Mouse (Mus musculus): ENCODE results near the gene Rps4x. TPM values are rescaled to one million over a fixed set of nuclear protein-coding genes. Genes with fewer than 3 reads are reported as not detected.
"Not testable (repeated sequence)": the region's sequence is repeated elsewhere in the genome, so short reads cannot be mapped to it uniquely, and the experiment has no call there.

Rps4x gene
- total RNA-seq (2021): 1,000 to 10,000 TPM in 1 of 2 experiments, 100 to 1,000 TPM in 1; 708 to 1,084 TPM
- polyA plus RNA-seq (2012; rRNA removed): 48.9 and 54.2 TPM in 2 replicates
- long read RNA-seq, transcript Rps4x-201 (7 exons, 975 nt): major isoform, 253 of 277 reads
- long read RNA-seq, partial matches to known transcripts: 18 of 277 reads
- long read RNA-seq, other reads (novel, unspliced or antisense): 4 of 277 reads

DNA sequence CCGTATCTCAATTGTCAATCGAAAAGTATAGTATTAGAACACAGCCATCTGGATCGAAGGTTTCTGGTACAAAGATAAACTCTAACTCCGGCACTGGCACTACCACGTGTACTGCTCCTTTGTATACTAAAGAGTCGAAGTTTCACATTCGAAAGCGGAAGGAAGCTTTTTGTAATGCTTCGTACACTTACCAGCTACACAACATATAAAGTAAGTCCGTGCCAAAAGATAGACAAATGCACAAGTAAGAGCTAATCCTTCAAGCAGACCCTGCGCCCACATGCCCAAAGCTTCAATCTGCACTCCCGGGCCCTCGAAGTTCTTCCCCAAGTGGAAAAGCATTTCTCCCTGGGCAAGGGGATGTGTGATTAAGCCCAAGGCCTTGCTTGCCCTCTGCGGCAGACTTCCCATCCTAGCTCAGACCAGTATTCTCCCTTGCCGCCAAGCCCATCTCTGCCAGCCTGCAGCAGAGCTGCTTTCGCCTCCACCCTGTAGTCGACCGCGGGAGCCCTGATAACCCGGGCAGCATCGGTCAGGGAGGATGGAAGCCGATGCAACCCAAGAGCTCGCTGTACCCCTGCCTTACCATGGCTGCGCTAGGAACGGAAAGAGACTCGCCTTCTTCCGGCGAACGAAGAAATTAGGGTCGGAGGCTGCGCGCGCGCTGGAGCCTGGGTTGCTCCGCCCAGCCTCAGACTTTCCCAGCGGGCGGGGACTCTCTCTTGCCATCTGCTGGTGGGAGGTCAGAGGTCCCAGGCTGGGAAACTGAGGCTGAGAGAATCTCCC is at the start of gene Rps4x:
Rps4x (minus strand) TSS at position 683 of the 786 bp plus-strand sequence.
- DNase-seq: peak; percentile 87

DNA sequence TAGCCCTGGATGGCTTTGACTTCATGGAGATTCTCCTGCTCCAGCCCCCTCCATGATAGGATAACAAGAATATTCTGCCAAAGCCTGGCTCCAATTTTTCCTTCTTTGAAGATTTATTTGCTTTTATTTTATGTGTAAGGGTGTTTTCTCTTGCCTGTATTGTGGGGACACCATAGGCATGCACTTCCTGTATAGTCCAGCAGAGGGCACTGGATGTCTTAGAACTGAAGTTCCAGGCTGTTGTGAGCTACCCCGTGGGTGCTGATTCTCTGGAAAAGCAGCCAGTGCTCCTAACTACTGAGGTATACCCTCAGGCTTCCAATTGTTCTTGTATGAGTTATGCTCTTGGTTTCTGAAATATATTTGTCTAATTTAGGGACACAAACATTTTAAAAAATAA is 29.9 kb upstream of the Rps4x start:
- DNase-seq: peak; percentile 23

DNA sequence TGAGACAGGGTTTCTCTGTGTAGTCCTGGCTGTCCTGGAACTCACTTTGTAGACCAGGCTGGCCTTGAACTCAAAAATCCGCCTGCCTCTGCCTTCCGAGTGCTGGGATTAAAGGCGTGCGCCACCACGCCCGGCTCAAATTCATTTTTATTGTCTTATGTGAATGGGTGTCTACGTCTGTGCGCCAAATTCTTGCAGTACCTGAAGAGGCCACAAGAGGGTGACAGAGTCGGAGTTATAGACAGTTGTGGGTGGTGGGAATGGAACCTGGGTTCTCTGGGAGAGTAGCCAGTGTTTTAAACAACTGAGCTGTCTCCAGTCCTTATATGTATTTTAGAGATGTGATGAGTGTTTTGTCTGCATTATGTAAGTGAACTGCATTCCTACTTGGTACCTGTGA is 26.2 kb upstream of the Rps4x start:
- not testable (repeated sequence) for DNase-seq

DNA sequence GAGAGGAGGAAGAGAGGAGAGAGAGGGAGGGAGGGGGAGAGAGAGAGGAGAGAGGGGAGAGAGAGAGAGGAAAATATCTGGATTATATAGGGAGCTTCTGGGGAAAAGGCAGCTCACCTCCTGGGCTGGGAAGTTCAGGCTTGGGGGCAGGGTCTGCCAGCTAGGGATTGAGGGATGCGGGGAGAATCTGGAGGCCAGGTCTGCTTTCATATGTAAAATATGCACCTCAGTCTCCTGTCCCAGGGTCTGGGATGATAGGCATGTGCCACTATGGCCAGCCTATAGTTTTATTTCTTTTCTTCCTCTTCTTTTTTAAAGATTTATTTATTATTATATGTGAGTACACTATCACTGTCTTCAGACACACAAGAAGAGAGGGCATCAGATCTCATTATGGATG is 1.6 kb upstream of the Rps4x start:
- no peak for DNase-seq

DNA sequence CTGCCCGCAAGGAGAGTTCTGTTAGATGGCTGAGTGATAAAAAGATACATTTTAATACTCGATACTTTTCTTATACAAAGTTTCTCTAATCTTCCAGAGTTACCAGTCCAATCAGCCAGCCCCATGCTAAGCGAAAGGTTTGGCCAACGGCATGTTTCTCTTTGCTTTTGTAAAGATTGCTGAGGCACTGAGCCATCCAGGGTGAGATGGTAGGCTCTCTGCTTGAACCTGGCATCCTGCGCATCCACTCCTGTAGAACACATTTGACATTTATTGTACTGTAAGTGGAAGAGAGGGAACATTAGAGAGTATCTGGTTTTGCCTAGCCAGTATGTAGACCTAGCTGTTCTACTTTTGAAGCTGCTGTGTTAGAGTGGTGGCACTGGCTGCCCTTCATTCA is 387 bp upstream of the Rps4x start:
- DNase-seq: no peak

DNA sequence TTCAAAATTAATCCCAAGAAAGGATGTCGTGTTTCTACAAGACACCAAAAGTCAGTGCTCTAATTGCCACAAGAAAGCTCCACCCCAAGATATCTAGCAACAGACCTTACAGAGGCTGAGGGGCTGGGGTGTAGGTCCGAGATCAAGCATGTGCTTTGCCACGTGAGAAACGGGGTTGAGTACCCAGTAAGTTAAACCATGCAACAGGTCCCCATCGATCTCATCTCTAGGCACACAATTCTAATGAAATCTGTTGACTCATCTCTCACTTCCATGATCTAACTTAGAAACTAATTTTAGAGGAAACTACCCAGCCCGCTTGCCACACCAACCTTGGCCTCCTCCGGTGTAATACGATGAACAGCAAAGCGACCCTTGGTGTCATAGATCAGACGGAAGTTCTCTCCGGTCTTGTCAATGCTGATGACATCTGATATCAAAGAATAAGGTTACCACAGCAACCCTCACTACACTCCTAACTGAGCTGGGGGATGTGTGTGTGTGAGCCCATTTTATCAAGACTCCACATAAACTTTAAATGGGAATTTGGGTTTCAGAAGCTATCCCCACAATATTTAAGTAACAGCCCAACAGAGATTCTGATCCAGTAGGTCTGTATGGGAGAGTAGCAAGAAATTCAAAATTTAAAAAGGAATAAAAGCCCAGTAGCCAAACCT is 2.0 kb downstream of the Rps4x start:
- DNase-seq: no peak

DNA sequence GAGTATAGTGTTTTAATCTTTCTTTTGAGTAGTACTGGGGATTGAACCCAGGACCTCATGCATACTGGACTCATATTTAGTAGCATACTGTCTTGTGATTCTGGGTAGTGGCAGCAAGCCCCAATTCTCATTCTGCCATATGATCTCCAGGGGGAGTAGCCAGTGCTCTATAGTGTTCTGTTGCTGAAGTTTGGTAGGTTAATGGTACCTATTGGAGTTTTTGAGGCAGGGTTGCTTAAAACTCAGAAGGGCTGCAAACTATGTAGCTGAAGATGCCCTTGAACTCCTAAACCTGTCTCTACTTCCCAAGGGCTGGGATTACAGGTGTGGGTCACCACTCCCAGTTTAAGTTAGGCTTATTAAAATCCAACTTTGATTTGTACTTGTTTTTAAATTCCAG is 6.6 kb downstream of the Rps4x start:
- DNase-seq: no peak

DNA sequence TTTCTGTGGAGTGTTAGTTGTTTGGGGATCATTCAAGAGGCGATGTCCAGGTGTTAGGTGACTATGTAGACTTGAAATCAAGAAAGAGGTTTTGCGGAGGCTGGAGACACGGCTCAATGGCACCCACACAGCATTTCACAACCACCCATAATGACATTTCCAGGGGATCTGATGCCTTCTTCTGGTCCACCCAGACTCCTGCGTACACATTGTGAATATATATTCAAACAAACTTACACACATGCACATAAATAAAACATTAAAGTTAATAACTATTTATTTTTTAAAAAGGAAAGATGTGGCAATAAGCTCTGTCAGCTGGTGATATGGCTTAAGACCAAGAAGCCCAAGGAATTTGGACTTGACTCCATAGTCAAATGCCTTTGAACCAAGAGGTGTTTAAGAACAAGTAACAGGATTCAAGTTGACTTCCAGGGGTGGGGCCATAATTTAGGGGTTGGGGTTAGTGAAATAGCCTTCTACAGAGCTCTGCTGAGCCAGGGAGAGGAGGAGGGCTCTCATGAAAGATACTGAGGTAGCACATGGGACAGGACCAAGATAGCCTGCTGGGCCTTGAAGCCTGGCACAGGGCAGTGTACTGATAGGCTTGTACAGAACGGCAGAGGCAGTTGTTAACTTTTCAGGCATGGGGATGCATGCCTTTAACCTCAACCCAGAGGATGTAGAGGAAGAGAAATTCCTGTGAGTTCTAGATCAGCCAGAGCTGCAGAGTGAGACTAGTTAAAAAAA is 13.5 kb downstream of the Rps4x start:
- no peak for DNase-seq

DNA sequence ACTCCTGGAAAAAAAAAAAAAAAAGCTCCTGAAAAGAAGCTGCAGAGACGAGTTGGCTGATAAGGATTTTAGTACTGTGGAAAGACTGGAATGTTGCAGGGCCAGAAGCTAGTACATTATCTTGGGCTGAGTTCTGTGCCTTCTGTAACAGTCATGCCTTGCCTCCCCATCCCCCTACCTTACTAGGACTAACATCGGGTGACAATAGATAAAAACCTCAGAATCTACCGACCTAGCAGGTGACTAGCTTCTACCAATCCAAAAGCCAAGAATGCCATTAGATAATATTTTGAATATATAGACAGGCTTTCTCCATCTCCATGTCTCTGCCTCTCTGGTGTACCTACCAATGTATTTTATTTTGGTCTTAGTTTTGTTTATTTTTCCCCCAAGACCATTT is 18.3 kb downstream of the Rps4x start:
- no peak for DNase-seq

DNA sequence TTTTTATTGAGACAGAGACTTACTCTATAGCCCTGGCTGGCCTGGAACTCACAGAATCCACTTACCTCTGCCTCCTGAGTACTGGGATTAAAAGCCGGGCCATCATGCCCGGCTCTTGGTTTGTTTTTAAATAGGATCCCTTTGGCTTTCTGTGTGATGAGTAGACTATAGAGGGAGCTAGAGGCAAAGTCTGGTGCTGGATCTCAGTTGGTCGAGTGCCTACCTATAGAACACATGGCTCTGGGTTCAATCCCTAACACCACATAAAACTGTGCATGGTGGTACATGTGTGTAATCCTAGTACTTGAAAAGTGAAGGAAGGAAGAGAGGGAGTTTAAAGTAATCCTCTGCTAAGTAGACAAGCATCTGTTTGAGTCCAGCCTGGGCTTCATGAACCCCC is 19.1 kb downstream of the Rps4x start:
- no peak for DNase-seq

DNA sequence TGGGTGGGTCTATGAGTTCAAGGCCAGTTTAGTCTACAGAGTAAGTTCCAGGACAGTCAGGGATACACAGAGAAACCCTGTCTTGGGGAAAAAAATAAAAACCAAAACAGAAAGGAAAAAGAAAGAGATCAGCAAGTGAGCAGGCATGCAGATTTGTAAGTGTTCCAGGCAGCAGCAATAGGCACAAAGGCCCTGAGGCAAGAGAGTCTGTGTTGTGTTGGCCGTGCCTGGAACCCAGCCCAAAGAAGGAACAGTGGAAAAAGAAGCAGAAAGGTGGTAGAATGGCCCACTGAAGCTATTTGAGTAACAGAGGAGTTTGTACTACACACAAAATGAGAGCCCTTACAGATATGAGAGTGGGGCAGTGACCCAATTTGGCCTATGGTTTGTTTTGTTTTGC is 19.5 kb downstream of the Rps4x start:
- no peak for DNase-seq

DNA sequence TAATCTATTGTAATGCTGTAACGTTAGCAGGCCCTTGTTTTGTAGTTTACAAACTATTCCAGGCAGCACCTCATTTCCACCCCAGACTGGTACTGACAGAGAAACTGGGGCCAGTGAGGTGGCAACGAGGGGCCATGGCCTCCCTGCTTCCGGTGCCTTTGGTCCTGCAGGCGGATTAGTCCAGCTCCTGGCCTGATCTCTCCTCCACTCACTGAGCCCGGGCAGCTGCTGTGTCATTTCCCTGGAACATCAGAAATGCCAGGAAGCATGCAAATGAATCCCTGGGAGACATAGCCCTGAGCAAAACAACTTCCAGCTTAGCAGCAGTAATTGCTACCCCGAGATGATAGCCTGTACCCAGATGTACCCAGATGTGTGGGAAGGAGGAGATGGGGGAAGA is 22.2 kb downstream of the Rps4x start:
- no peak for DNase-seq

DNA sequence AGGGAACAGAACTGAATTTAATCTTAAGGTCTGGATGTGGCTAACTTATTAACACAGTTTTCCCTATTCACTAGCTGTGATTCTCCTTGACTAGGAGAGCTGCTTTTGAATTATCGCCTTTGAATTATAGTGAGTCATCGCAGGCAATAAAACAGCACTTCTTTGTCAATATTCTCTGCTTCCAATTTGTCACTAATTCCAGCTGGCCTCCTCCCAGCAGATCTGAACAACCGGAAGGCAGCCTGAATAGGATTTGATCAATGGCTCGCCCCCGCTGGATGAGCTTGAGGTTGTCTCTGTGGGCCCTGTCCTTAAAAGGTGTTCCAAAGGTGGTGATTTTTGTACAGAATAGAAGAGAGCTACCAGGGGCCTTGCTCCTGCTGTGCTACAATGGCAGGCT is 22.7 kb downstream of the Rps4x start:
- DNase-seq: peak; percentile 11

DNA sequence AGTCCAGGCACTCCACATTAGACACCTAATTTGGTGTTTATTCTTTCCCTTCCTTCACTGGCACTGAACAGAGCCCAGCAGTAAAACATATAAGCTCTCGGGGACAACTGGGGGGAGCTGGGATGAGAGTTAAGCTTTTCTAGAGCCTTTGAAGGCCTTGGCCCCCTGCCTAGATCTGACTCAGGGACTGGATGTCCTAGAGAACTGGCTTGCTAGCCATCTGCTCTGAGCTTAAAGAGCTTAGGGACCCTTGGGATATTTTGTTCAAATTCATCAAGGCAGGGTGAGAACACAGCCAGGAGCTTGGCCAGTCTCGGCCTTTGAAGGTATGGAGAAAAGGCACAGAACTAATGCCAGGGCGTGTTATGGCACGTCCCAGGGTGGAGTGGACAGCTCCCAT is 25.7 kb downstream of the Rps4x start:
- peak; percentile 69 for DNase-seq

DNA sequence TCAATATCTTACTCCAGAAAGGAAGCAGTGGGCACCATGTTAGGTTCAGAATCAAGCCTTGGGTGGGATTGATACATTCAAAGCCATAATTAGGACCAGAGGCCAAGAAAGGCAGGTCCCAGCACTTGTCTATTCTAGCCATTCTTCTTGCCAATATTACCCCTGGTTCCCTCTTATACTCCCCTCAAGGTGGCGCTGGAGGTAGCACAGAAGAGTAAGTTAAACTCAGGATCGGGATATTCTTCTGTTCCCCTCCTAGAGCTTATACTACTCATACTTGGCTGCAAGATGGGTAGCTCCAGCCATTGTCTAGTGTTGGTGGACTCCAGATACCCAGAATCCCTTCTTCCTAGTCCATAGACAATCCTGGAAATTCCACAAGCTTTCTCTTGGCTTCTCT is 26.1 kb downstream of the Rps4x start:
- DNase-seq: no peak

DNA sequence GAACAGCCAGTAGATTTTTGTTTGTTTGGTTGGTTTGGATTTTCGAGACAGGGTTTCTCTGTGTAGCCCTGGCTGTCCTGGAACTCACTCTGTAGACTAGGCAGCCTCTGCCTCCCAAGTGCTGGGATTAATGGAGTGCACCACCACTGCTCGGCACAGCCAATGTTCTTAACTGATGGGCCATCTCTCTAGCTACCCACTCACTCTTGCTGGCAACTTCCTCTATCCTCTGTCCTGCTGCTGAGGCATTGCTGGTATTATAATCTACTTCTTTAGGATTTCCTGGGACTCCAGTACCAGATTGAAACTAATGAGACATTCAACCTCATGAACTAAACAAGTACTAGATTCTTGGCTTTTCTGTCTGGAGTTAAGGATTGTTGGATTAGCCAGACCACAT is 28.7 kb downstream of the Rps4x start:
- DNase-seq: no peak

DNA sequence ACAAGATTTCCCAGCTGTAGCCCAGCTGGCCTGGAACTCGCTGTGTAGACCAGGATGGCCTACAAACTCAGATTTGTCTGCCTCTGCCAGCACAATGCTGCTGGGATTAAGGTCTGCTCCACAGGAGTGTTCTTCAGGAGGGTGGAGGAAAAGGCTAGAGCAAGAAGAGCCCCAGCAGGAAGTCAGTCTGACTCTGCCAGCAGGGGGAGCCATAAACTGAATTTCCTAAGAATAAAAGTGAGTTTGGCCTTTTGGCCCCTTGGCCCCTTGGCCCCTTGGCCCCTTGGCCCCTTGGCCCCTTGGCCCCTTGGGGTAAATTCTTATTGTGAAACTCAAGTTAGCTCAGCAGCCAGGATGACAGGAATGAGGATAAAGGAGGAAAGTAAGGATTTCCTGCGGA is 29.4 kb downstream of the Rps4x start:
- peak; percentile 18 for DNase-seq

DNA sequence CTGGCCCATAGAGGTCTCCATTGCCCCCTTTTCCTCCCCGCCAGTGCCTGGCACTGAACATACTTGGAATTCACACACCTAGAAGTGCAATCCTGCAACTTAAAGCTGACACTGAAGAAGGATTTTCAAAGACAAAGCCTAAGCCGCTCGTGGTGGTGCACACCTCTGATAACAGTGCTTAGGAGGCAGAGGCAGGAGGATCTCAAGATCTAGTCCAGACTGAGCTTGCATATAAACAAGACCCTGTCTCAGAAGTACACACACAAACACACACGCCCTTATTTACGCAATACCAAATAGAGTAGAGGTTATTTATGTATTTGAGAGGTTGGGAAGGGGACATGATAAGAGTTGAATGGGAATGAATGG is 31.8 kb downstream of the Rps4x start:
- no peak for DNase-seq

DNA sequence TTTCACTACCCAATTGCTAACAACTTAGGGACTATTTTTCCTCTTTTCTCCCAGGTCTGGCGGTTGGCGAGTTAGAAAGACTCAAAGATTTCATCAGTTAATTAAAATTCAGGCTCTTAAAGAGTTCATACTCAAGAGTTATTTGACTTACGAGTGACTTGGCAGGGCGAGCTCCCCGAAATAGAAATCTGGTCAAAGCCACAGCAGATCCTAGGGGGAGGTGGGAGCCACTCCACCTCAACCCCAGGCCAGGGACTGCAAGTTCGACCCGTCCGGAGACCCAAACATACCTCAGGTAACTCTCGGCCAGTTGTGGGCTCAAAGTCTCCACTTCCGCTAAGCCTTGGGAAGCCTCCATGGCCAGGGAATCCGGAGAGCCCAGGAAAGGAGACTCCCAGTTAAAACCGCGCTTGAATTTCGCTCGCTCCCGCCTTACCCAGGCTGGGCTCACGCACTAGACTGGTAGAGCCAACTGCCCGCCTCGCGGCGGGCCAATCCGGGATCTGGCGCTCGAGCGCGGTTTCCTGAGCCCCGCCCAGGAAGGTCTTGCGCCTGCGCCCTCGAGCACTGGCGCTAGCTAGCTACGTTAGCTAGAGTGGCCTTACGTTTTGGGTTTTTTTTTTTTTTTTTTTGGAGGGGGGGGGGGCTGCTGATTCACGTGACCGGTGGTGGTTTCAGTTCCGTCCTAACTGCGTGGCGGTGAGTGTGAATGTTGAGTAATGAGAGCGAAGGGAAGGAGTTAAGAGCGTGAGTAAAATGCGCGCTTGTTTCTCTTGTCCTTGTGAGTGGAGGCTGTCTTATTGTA is 32.4 kb downstream of the Rps4x start, which contains the start of gene Ercc6l:
Ercc6l (minus strand) TSS at position 474 of the 805 bp plus-strand sequence.
- DNase-seq: peak; percentile 95

DNA sequence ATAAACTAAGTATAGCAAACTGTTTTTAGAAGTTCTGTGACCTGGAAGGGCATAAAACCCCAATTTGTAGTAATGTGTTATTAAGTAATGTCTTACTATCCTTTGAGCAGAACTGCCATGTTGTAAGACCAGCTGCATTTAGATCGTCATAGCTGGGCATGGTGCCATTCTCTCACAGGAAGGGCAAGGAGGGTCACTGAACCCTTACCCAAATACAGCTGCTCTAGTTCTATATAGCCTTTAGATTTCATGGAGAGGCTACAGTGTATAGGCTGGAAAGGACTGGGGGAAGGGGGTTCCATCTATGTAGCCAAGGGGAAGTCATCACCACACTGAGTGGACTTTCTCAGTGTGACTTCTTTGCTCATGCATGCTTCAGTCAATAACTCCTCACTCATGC is 48.0 kb downstream of the Rps4x start:
- DNase-seq: no peak

All from adrenal gland, adult 2 months (tissue).